Mouse (Mus musculus): ENCODE measurements around the gene Rnf217.

DNA sequence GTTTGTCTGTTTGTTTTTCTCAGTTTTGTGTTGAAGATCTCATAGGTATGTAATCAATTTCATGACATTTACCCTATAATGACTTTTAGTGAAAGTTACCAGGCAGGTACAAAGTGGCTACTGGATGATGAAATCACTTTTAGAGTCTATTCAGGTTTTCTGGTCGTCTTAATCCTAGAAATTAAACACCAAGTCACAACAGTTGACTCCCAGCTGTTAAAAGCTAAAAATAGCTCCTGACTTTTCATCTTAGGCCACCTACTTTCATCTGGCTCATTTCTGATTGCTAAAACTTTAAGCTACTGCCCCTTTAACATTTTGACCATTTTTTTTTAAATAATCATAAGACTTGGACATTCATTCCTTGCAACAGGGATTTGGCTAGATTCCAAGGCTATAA is 161.9 kb downstream of the Rnf217 start:
- no peak for TF ChIP-seq CTCF (IDR thresholded peaks at IDR 0.05)
- no peak for TF ChIP-seq POLR2A (IDR thresholded peaks at IDR 0.05; ENCODE audit: insufficient read depth, low read depth, low read length)

Data from heart, adult 2 months (tissue).